Mouse (Mus musculus) CD8-positive naive resting alpha-beta T cell, adult 2 months (primary cell): ENCODE measurements around the gene Rbbp4.

Source experiments
- DNase-seq, 2 experiments: peaks; one replicate each; pipeline ENCODE4 v3.0.0; 2022; ENCODE audit warnings: low read depth in 2 of 2, low spot score in 2 of 2

Gene Rbbp4

GRCm38 (mm10) chr4:129259101-129259500, 76.1 kb downstream of the Rbbp4 start:
- no peak for DNase-seq
